Mouse (Mus musculus): ENCODE data around the gene Ssh1.

DNA sequence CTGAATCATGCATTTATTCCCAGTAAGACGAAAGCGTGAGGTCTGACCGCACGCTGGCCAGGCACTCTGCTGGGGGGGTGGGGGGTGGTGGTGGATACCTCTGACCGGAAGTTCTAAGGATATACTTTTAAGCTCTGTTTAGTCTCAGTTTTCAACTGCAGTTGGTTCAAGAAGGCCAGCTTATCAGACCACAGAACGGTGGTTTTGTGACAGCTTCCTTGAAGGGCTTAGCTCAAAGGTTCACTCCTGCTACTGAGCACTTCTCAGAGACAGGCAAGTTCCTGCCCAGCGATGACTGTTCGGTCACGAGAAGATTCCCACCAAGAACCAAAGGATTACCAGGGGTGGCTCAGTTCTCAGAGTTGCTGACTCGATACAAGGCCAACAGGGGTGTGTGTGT is 41.2 kb downstream of the Ssh1 start:
- TF ChIP-seq CTCF (IDR thresholded peaks at IDR 0.05; ENCODE audit: low read depth) (no peak), EP300 (IDR thresholded peaks at IDR 0.05; ENCODE audit: low read depth) (no peak)
